Mouse (Mus musculus): ENCODE measurements at regions not wholly inside any gene's neighbourhood (a gene's known extent, or its start where the extent isn't known, plus 50 kb on each side); places are given as distances from the start of the nearest gene placed in this dataset.

GRCm38 (mm10) chr15:93010629-93011028 lies 264.4 kb downstream of the Gxylt1 start:
- TF ChIP-seq CTCF (IDR thresholded peaks at IDR 0.05; ENCODE audit: extremely low read depth, insufficient read depth, low read length): no peak
- TF ChIP-seq POLR2A (IDR thresholded peaks at IDR 0.05; ENCODE audit: extremely low read depth, insufficient read depth, low read length): no peak
